In the genomic region with DNA sequence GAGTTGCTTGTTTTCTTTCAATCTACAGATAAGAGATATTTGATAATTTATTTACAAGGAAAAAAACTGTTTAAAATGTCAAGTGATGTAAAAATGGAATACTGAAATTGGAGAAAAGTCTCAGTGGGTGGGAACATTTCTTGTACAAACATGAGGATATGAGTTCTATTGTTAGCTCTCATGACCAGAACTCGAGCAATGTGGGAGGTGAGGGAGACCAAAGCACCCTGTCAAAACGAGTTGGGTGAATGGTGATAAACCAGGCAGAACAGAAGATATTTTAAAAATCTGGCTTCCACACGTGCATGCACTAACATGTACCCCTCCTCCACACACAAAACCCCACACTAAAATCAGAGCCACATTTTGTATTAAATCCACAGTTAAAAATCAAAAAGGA, we compare ENCODE assay signal across 20 mouse cellular contexts.
"Had no signal": no experiment of that assay in that cellular context is flagged by ENCODE, and none has a peak within 500 bp of the region (broad histone marks: within the 10 kb centered on the region; RNA-seq: fewer than 3 reads in every experiment).

No protein-coding gene starts in this region.

- H3K9ac ChIP-seq: liver, embryonic 15.5 days; liver, postnatal 0 days; lung, embryonic 15.5 days; midbrain, embryonic 13.5 days; midbrain, embryonic 15.5 days; neural tube, embryonic 12.5 days had no signal

- H3K27me3 ChIP-seq: liver, embryonic 15.5 days; lung, embryonic 15.5 days; megakaryocyte, embryonic 14.5 days; midbrain, embryonic 13.5 days; midbrain, embryonic 15.5 days; neural tube, embryonic 12.5 days had no signal

- DNase-seq: liver, postnatal 0 days; lung, adult 2 months; lung, postnatal 14 days; lung, postnatal 36 days; right cerebral cortex, adult 18-20 months; right cerebral cortex, postnatal 25 days; right cerebral cortex, postnatal 4 days; spleen, adult 18-20 months; thymus, adult 2 months; thymus, postnatal 25 days; thymus, postnatal 4 days had no signal

- H3K4me1 ChIP-seq: liver, embryonic 15.5 days; lung, embryonic 15.5 days; megakaryocyte, embryonic 14.5 days; midbrain, embryonic 13.5 days; midbrain, embryonic 15.5 days; neural tube, embryonic 12.5 days had no signal

- H3K9me3 ChIP-seq: liver, embryonic 15.5 days; lung, embryonic 15.5 days; megakaryocyte, embryonic 14.5 days; midbrain, embryonic 13.5 days; midbrain, embryonic 15.5 days; neural tube, embryonic 12.5 days had no signal

- H3K4me3 ChIP-seq: liver, embryonic 15.5 days; lung, embryonic 15.5 days; megakaryocyte, embryonic 14.5 days; midbrain, embryonic 13.5 days; midbrain, embryonic 15.5 days; neural tube, embryonic 12.5 days had no signal

- ATAC-seq: liver, postnatal 0 days; lung, postnatal 0 days; midbrain, embryonic 13.5 days; midbrain, embryonic 15.5 days had no signal

- H3K4me2 ChIP-seq: liver, embryonic 15.5 days; lung, embryonic 15.5 days; midbrain, embryonic 11.5 days; midbrain, embryonic 13.5 days; midbrain, embryonic 15.5 days; neural tube, embryonic 12.5 days had no signal

- H3K36me3 ChIP-seq: liver, embryonic 15.5 days; lung, embryonic 15.5 days; midbrain, embryonic 13.5 days; midbrain, embryonic 15.5 days; neural tube, embryonic 12.5 days had no signal

- H3K27ac ChIP-seq: liver, embryonic 15.5 days; lung, embryonic 15.5 days; macrophage; midbrain, embryonic 13.5 days; midbrain, embryonic 15.5 days; neural tube, embryonic 12.5 days had no signal
